Mouse (Mus musculus): ENCODE results near the gene Myom1. TPM values are rescaled to one million over a fixed set of nuclear protein-coding genes. Genes with fewer than 3 reads are reported as not detected.

Myom1 gene
- polyA plus RNA-seq, 1 experiment from 2014 or later = 3.0 TPM

DNA sequence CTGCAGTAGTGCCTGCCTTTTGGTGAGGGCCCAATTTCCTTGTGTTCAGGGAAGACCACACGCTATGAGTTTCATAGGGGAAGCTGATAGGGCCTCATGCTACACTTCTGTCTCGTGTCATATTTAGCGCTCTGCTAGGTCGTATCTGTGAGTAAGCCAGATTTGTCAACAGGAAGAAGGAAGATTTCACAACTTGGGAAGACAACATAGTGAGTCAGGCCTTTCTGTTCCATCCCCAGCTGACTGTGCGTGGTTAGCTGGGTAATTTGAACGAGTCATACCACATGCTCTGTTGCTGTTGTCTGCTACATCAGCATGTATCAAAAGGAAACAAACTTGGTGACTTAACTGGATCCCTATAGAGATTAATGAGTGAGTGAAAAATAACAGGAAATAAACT, 162.6 kb downstream of the Myom1 start:
- ATAC-seq (replicated peaks; ENCODE audit: low FRiP score, low read depth) (no peak; the same call in 1 of the 2 replicates), DNase-seq (ENCODE audit: low spot score) (peak; percentile 69)
- Histone ChIP-seq H3K9ac (ENCODE audit: low read depth, low read length) (no peak overlapping the region), H3K4me2 (ENCODE audit: low read length) (no peak overlapping the region), H3K4me3 (replicated peaks; ENCODE audit: low read depth, low read length) (no peak overlapping the region), H3K9me3 (replicated peaks; ENCODE audit: low read length) (no peaks in the 10 kb centered on the region), H3K27ac (peak overlapping the region; percentile 36; the same call in 1 of the 2 replicates), H3K4me1 (replicated peaks; ENCODE audit: insufficient read depth, low read length) (peaks cover 3% of the 10 kb centered on the region; the same call in 1 of the 2 replicates), H3K36me3 (ENCODE audit: insufficient read depth, low read length) (no peaks in the 10 kb centered on the region), H3K27me3 (ENCODE audit: insufficient read depth, low read length) (no peaks in the 10 kb centered on the region)
- no peak for TF ChIP-seq CTCF (IDR thresholded peaks at IDR 0.05; ENCODE audit: low read depth)
- 54% methylated on average over 6 of the region's 6 CpGs for WGBS

DNA sequence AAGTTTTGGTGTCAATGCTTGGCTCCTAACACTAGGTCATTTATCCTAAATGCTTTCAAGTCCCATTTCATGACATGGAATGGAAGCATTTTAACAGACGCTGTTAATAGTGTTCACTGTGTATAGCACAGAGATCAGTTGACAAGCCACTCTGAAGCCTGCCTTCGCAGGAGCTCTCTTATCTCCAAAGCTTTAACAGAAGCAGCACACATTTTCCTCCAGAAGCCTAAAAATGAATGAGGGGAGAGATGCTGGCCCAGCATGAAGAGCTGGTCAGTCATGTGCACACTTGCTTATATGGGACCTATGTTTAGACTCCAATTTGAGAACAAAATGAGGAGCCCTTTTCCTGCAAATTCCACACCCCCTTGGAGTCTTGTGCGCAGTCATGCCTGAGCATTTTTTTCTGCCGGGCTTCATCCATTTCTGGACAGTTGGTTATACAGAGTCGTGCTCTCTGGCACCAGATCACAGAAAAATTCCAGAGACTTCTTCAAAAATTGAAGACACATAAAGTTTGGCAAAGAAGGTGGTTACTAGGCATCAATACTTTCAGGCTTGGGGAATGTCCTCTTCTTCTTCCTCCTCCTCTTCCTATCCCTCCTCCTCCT, 165.9 kb downstream of the Myom1 start:
- Histone ChIP-seq H3K9me3 (replicated peaks; ENCODE audit: low read length) (no peaks in the 10 kb centered on the region), H3K9ac (ENCODE audit: low read depth, low read length) (no peak overlapping the region), H3K4me2 (ENCODE audit: low read length) (no peak overlapping the region), H3K27me3 (ENCODE audit: insufficient read depth, low read length) (no peaks in the 10 kb centered on the region), H3K36me3 (ENCODE audit: insufficient read depth, low read length) (no peaks in the 10 kb centered on the region), H3K4me1 (replicated peaks; ENCODE audit: insufficient read depth, low read length) (no peaks in the 10 kb centered on the region), H3K27ac (no peak overlapping the region), H3K4me3 (replicated peaks; ENCODE audit: low read depth, low read length) (no peak overlapping the region)
- ATAC-seq (replicated peaks; ENCODE audit: low FRiP score, low read depth) (no peak), DNase-seq (ENCODE audit: low spot score) (no peak)
- whole genome bisulfite sequencing = 70% methylated on average over 5 of the region's 5 CpGs
- TF ChIP-seq CTCF (IDR thresholded peaks at IDR 0.05; ENCODE audit: low read depth) = no peak

- no peak for ATAC-seq (replicated peaks; ENCODE audit: low FRiP score, low read depth)
- WGBS = 36% methylated on average over 9 of the region's 9 CpGs
Observed at GRCm38 (mm10) chr17:71168846-71169245, 166.4 kb downstream of the Myom1 start.

GRCm38 (mm10) chr17:71169639-71170038, 167.2 kb downstream of the Myom1 start:
- Histone ChIP-seq H3K4me2 (ENCODE audit: low read length) (no peak overlapping the region), H3K4me3 (replicated peaks; ENCODE audit: low read depth, low read length) (no peak overlapping the region), H3K4me1 (replicated peaks; ENCODE audit: insufficient read depth, low read length) (no peaks in the 10 kb centered on the region), H3K27ac (no peak overlapping the region), H3K9ac (ENCODE audit: low read depth, low read length) (no peak overlapping the region), H3K27me3 (ENCODE audit: insufficient read depth, low read length) (no peaks in the 10 kb centered on the region), H3K36me3 (ENCODE audit: insufficient read depth, low read length) (no peaks in the 10 kb centered on the region), H3K9me3 (replicated peaks; ENCODE audit: low read length) (no peaks in the 10 kb centered on the region)
- no peak for TF ChIP-seq CTCF (IDR thresholded peaks at IDR 0.05; ENCODE audit: low read depth)
- 71% methylated on average over 1 of the region's 1 CpGs for WGBS
- DNase-seq (ENCODE audit: low spot score) (peak; percentile 49), ATAC-seq (replicated peaks; ENCODE audit: low FRiP score, low read depth) (no peak)

More at GRCm38 (mm10) chr17:71168846-71169245, 166.4 kb downstream of the Myom1 start:
- Histone ChIP-seq H3K9me3 (replicated peaks; ENCODE audit: low read length) (no peaks in the 10 kb centered on the region), H3K9ac (ENCODE audit: low read depth, low read length) (no peak overlapping the region), H3K4me1 (replicated peaks; ENCODE audit: insufficient read depth, low read length) (no peaks in the 10 kb centered on the region), H3K4me3 (replicated peaks; ENCODE audit: low read depth, low read length) (no peak overlapping the region), H3K4me2 (ENCODE audit: low read length) (no peak overlapping the region), H3K36me3 (ENCODE audit: insufficient read depth, low read length) (no peaks in the 10 kb centered on the region), H3K27me3 (ENCODE audit: insufficient read depth, low read length) (no peaks in the 10 kb centered on the region), H3K27ac (no peak overlapping the region)
- DNase-seq (ENCODE audit: low spot score) = no peak
- no peak for TF ChIP-seq CTCF (IDR thresholded peaks at IDR 0.05; ENCODE audit: low read depth)

- no peak for TF ChIP-seq CTCF (IDR thresholded peaks at IDR 0.05; ENCODE audit: low read depth)
- 90% methylated on average over 4 of the region's 4 CpGs for whole genome bisulfite sequencing
- Histone ChIP-seq H3K36me3 (ENCODE audit: insufficient read depth, low read length) (no peaks in the 10 kb centered on the region), H3K4me3 (replicated peaks; ENCODE audit: low read depth, low read length) (no peak overlapping the region), H3K9me3 (replicated peaks; ENCODE audit: low read length) (no peaks in the 10 kb centered on the region), H3K27me3 (ENCODE audit: insufficient read depth, low read length) (no peaks in the 10 kb centered on the region), H3K9ac (ENCODE audit: low read depth, low read length) (no peak overlapping the region), H3K4me1 (replicated peaks; ENCODE audit: insufficient read depth, low read length) (no peaks in the 10 kb centered on the region), H3K27ac (no peak overlapping the region), H3K4me2 (ENCODE audit: low read length) (no peak overlapping the region)
- DNase-seq (ENCODE audit: low spot score) (no peak), ATAC-seq (replicated peaks; ENCODE audit: low FRiP score, low read depth) (no peak)
Observed at GRCm38 (mm10) chr17:71171161-71171560, 168.7 kb downstream of the Myom1 start.

Other genes starting within 250 kb of the Myom1 start
- 74.9 and 78.9 TPM in 2 replicates for gene Tgif1, start 149.1 kb upstream of the Myom1 start, polyA plus RNA-seq (2015; fragmentation: Nextera tagmentation; extraction: Ambion mirVana)
- gene Myl12a, start 245 bp downstream of the Myom1 start, polyA plus RNA-seq (2015; fragmentation: Nextera tagmentation; extraction: Ambion mirVana) = 852 and 897 TPM in 2 replicates
- gene Lpin2, start 179.9 kb downstream of the Myom1 start, polyA plus RNA-seq (2015; fragmentation: Nextera tagmentation; extraction: Ambion mirVana) = 45.6 and 47.1 TPM in 2 replicates

Data from kidney, postnatal 0 days (tissue).